Mouse (Mus musculus) thymus, adult 18-20 months (tissue): Measurements from ENCODE around the gene Rph3al.

Experiments used
- DNase-seq, 2 experiments: peaks; one replicate each; pipeline ENCODE4 v3.0.0; 2022; ENCODE audit warnings: mixed read lengths in 2 of 2

Gene Rph3al

DNA sequence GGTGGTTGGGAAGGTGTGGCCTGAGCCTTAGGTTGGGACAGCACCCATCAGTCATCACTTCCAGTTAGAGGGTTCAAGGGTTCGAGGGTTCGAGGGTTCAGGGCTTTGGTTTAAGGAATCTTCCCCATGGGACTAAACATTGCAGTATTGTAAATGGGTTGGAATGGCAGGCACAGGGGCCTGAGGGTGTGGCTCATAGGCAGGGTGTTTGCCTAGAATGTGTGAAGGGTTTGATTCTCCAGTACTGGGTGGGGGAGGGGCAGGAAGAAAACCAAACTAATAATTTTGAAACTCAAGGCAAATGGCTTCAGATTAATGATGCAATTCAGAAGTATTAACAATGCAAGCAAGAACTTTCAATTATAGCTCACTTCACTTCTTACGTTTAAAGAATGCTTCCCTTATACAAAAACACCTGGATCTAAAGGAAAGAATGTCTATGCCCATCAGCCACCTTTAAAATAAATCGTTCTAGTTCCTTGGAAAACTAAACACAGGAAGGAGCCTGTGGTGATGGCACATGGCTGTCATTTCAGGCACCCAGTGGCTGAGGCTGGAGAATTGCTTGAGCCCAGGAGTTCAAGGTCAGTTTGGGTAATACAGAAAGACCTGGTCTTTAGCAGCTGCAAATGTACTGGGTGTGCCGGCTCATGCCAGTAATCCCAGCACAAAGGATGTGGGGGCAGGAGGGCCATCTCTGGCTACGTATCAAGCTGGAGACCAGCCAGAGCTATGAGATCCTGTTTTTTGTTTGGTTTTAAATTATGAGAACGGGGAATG, 136.3 kb downstream of the Rph3al start:
- no peak for DNase-seq

DNA sequence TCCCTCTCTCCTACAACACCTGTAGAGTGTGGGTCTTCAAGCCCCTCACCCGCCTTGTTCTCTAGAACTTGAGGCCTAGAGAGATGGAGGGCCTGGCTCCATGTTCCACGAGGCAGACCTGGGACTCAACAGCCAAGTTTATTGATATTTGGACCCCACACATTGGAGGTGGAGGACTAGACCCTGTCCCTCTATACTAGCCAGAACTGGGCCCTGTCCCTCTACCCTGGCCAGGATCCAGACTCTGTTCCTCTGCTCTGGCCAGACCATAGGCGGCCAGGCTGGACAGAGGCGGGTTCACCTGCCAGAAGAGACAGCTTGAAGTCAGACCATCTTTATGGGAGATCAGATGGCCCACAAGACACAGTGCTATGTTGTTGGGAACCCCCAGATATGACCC, 136.9 kb downstream of the Rph3al start:
- no peak for DNase-seq

DNA sequence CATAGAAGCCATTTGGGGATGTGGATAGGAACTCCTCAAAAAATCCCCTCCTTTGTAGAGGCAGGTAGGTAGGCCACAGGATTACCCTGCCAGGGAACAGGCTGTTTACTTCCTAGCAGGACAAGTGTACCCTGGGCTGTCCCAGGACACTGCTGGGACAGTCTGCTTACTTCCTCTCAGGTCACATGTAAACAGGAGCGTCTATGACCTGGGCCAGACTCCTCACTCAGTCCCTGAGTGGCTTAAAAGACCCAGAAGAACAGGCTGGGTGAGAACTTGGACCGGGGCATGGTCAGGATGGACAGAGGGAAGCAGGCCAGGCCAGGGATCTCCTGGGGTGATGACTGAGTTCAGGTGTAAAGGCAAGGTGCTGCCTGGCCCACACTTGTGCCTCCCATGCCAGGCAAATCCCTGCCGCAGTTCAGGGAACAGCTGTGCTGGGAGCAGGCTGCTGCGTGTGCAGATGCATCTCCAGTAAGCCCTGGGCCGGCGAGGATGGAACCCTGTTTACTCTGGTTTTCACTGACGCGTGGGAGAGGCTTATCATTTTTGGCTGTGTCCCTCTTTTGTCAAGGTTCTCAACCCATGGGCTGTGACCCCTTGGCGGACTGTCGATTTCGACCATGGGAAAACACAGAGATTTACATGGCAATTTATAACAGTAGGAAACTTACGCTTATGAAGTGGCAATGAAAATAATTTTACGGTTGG, 141.5 kb downstream of the Rph3al start:
- DNase-seq = no peak

DNA sequence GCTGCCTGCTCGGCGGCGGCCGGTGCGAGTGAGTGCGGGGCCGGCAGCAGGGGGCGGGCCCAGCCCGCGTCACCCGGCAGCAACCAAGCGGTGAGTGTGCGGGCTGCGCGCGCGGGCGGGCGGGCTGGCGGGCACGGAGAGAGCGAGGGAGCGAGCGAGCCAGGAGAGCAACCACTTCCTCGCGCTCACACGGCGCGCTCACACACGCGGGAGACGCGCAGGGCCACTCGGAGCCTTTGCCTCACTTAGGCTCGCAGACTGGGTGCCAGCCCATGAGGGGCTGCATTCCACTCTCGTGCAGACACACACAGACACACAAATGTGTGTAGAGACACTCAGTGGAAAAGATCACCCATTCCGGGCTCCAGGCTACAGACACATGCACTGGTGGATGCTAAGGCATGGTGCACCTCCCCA, 142.2 kb downstream of the Rph3al start, which contains the start of gene Doc2b:
Doc2b (minus strand) TSS at position 21 of the 417 bp plus-strand sequence.
- no peak for DNase-seq

DNA sequence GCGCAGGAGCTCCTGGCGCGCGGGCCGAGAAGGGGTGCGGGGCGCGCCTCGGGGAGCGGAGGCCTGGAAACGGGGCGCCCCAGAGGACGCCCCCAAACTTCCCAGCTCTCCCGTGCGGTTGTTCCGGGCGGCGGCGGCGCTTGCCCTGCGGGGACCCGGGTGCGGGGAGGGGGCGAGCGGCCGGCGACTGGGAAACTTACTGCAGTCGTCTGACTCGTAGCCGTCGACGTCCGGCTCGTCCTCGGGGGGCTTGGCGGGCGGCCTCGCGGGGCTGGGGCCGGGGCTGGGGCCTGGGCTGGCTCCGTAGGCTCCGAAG, 142.9 kb downstream of the Rph3al start:
- no peak for DNase-seq

DNA sequence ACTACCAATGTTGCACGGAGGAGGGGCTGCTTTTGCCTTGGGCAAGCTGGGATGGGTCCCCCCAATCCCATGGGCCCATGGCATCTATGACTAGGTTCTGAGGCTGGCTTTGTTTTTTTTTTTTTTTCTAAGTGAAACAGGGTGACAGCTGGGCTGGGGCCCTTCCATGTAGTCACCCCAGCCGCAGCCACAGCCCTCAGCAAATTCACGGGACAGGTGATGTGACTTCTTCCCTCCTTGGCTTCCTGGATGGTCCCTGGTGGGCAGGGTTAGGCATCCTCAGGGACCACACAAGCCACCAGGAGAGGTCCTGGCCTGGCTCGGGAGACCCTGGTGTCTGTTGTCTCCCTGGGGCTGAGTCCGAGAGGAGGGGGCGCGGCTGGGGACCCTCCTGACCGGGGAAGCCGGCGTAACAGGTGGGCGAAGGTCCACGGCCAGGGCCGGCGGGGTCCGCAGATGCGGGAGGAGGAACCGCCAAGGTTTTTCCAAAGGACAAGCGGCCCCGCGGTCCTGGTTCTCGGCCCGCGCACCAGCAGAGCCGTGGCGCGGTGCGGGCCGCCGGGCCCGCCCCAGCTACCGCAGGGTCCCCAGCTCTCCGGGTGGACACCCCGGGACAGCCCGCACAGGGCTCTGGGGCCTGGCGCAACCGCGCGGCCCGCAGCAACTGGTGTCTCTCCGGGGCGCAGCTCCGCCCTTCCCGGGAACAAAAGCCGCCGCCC, 143.5 kb downstream of the Rph3al start:
- DNase-seq = no peak

DNA sequence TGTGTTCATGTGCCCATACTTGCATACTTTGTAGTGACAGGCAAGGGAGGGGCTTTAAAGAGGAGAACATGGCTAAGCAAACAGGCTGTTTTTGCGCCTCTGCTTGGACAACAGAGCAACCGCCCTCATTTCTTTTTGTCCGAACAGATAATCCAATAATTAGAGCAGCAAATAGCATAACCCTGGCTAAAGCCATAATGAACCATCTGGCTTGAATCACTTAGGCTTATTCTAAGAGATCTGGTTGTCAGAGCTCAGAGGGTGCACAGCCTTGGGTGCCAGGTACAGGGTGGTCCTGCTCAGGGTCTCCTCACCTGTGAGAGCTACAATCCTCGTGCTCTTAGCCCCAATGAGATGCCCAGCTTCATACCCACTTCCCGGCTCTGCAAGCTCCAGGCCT, 144.9 kb downstream of the Rph3al start:
- DNase-seq = no peak

DNA sequence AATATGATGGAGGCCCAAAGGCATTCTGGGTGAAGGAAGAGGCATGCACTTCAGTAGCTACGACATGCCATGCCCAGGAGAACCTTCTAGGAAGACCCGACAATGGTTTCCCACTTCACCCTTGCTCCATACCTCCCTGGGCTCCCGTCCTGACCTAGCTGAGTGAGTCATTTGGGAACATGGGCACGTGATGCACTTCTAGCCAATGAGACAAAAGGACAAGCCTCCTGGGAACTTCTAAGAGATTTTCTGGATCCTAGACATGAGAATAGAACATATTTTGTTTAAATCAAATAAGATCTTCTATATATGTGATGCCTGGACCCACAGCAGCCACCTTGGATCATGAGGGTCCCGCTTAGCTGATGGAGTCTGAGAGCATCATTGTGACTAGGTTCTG, 145.7 kb downstream of the Rph3al start:
- no peak for DNase-seq

DNA sequence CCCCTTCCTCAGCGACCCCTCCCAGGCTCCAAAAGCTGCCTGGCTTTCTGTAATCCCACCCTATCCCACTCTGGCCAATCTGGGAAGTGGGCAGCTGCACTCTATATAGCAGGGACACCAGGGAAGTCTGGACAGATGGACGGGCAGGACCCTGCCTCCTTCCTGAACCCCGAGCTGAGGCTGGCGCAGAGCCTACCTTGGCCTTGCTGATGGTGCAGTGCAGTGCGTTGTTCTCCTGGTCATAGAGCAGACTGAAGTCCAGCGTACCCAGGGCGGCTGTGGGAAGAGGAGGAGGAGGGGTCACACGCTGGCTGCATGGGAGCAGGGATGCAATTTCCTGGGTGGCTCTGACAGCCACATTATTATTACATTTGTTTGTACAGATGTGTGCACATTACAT, 152.3 kb downstream of the Rph3al start:
- DNase-seq = no peak

DNA sequence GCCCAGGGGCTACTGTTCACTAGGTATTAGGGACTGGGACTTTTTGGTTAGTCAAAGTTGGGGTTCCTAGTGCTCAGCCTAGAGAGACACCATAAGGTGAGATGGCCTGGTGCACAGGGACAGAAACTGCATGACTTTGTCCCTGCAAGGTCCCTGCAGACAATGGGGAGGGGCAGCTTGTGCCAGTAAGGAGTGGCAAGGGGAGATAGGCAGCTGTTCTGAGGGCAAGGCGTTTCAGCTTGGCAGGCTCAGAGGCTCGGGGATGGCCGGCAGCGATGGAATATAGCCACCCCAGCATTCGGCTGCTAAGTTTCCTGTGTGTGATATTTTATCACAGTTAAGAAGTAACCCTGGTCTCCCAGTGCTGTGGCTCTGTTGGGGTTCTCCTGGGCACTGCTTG, 154.4 kb downstream of the Rph3al start:
- DNase-seq = no peak

DNA sequence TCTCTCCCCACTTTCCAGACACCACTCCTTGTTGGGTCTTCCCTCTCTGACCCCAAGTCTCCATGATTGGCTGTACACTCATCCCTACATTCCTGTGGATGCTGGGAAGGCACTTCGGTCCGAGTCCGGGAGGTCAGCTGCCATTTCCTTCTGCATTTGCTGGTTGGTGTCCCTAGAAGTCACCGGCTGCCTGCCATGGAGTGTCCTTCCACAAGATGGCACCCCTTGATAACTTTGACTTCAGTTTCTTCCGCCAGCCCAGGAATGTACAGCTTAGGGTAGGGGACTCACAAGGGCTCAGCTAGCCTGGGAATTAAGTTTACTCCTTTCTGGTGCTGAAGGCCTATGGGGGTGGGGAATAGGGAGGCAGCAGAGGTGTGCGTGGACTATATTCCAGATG, 156.3 kb downstream of the Rph3al start:
- no peak for DNase-seq
